Mouse (Mus musculus) intestine, embryonic 14.5 days (tissue): ENCODE measurements around the gene Rgl1. TPM values are rescaled to one million over a fixed set of nuclear protein-coding genes. Genes with fewer than 3 reads are reported as not detected.
A peak's percentile ranks its signal among the peaks of the same experiment; 100 is the strongest.

Source experiments
- ATAC-seq: fragments of 200-750 bp; cut with Nextera tagmentation; replicated peaks from 2 replicates; pipeline ENCODE4 v1.8.0; 2017; ENCODE audit warnings: low read depth, moderate number of reproducible peaks, moderate TSS enrichment, moderate library complexity; ENCODE audit not compliant: low FRiP score, low TSS enrichment
- DNase-seq: peaks from one replicate; pipeline ENCODE4 v3.0.0-alpha.2; 2018; ENCODE audit warnings: low spot score
- H3K27ac ChIP-seq: fragments of 300-500 bp; sonication (generic); 2 replicates; pipeline ENCODE4 v1.5.1; 2014; ENCODE audit warnings: low read depth, mild to moderate bottlenecking, control low read depth
- H3K27me3 ChIP-seq: fragments of 300-500 bp; sonication (generic); replicated peaks from 2 replicates; pipeline ENCODE4 v1.6.1; 2014; ENCODE audit warnings: low read length, control low read depth; ENCODE audit not compliant: control insufficient read depth, insufficient read depth
- H3K36me3 ChIP-seq: fragments of 300-500 bp; sonication (generic); 2 replicates; pipeline ENCODE4 v1.6.1; 2014; ENCODE audit warnings: low read length, control low read depth; ENCODE audit not compliant: control insufficient read depth, insufficient read depth
- H3K4me1 ChIP-seq: fragments of 300-500 bp; sonication (generic); replicated peaks from 2 replicates; pipeline ENCODE4 v1.6.1; 2014; ENCODE audit warnings: low read length, control low read depth, mixed read lengths; ENCODE audit not compliant: control insufficient read depth, insufficient read depth
- H3K4me2 ChIP-seq: fragments of 300-500 bp; sonication (generic); 2 replicates; pipeline ENCODE4 v1.6.1; 2014; ENCODE audit warnings: low read length
- H3K4me3 ChIP-seq: fragments of 300-500 bp; sonication (generic); 2 replicates; pipeline ENCODE4 v1.5.1; 2014; ENCODE audit warnings: low read depth, low read length, control low read depth, mixed read lengths
- H3K9ac ChIP-seq: fragments of 300-500 bp; sonication (generic); 2 replicates; pipeline ENCODE4 v1.6.1; 2014; ENCODE audit warnings: mild to moderate bottlenecking, low read length
- H3K9me3 ChIP-seq: fragments of 300-500 bp; sonication (generic); 2 replicates; pipeline ENCODE4 v1.6.1; 2016; ENCODE audit warnings: low read length, control low read depth; ENCODE audit not compliant: control insufficient read depth
- WGBS: fragments of 180-500 bp; shearing (Covaris S2); extraction: QIAGEN DNeasy Blood & Tissue Kit; methylation state at CpG from one replicate; pipeline ENCODE4 v1.1.7; 2014; 5-methylcytosine and 5-hydroxymethylcytosine counted together
- polyA plus RNA-seq: library from polyadenylated mRNA; unstranded; fragments of >200 nt; fragmentation: Nextera tagmentation; extraction: Ambion mirVana; gene quantifications from 2 replicates; pipeline ENCODE4 v1.2.1, GENCODE M21; 2014

Rgl1 gene
- polyA plus RNA-seq, 1 experiment from 2014 or later: 50.9 TPM

DNA sequence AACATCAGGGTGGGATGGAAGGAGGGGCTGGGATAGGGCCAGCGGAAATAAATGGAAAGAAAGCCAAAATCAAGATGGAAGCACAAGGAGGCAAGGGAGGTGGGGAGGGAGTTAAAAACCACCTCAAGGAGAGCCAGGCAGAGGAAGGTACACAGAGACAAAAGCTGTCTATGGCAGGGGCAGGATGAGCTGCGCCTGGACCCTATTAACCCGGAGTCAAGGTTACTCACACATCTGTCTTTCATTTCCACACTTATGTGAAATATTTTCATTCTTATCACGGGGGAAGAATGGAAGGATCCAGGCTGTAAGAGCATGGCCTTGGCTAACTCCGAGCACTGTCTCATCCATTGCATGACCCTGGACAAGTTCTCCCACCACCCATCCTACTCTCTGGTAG is 202.9 kb downstream of the Rgl1 start:
- Histone ChIP-seq H3K4me1 (no peaks in the 10 kb centered on the region; the same call in 1 of the 2 replicates), H3K4me3 (no peak overlapping the region), H3K36me3 (no peaks in the 10 kb centered on the region), H3K4me2 (no peak overlapping the region), H3K9me3 (no peaks in the 10 kb centered on the region), H3K27ac (no peak overlapping the region), H3K9ac (no peak overlapping the region), H3K27me3 (no peaks in the 10 kb centered on the region)
- ATAC-seq (no peak), DNase-seq (no peak)
- WGBS: 77% methylated on average over 5 of the region's 5 CpGs

GRCm38 (mm10) chr1:152562877-152563276 is 203.3 kb downstream of the Rgl1 start:
- ATAC-seq (no peak), DNase-seq (no peak)
- no peaks in the 10 kb centered on the region; the same call in 1 of the 2 replicates for H3K4me1 ChIP-seq
- no peak overlapping the region for H3K4me2 ChIP-seq
- no peaks in the 10 kb centered on the region for H3K36me3 ChIP-seq
- H3K27ac ChIP-seq: no peak overlapping the region
- H3K4me3 ChIP-seq: no peak overlapping the region
- no peaks in the 10 kb centered on the region for H3K9me3 ChIP-seq
- H3K9ac ChIP-seq: no peak overlapping the region
- no peaks in the 10 kb centered on the region for H3K27me3 ChIP-seq
- WGBS: 85% methylated on average over 6 of the region's 6 CpGs

DNA sequence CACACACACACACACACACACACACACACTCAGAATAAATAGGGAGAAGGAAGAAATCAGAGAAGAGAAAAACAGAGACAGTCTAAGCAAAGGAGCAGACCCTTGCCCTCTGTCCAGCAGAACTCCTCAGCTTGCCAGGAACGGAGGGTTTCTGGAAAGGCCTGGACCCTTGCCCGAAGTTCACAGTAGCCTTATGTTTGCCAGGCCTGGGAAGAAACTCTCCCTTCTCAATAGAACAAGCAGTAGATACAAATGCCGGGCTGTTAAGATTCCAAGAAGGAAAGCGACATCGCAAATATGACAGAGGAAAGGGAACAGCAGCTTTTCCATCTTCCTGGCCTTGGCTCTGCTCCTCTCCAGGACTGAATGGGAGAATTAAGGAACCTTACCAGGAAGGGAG is 205.7 kb downstream of the Rgl1 start:
- 0 out of 2 replicates have a peak, but pooled peaks cover 4% of the 10 kb centered on the region for H3K36me3 ChIP-seq
- no peak overlapping the region for H3K4me2 ChIP-seq
- H3K27ac ChIP-seq: no peak overlapping the region; the same call in 1 of the 2 replicates
- H3K4me1 ChIP-seq: peaks cover 19% of the 10 kb centered on the region
- H3K27me3 ChIP-seq: no peaks in the 10 kb centered on the region
- H3K9me3 ChIP-seq: no peaks in the 10 kb centered on the region
- DNase-seq (no peak), ATAC-seq (no peak)
- no peak overlapping the region for H3K9ac ChIP-seq
- no peak overlapping the region for H3K4me3 ChIP-seq
- 55% methylated on average over 5 of the region's 5 CpGs for WGBS

DNA sequence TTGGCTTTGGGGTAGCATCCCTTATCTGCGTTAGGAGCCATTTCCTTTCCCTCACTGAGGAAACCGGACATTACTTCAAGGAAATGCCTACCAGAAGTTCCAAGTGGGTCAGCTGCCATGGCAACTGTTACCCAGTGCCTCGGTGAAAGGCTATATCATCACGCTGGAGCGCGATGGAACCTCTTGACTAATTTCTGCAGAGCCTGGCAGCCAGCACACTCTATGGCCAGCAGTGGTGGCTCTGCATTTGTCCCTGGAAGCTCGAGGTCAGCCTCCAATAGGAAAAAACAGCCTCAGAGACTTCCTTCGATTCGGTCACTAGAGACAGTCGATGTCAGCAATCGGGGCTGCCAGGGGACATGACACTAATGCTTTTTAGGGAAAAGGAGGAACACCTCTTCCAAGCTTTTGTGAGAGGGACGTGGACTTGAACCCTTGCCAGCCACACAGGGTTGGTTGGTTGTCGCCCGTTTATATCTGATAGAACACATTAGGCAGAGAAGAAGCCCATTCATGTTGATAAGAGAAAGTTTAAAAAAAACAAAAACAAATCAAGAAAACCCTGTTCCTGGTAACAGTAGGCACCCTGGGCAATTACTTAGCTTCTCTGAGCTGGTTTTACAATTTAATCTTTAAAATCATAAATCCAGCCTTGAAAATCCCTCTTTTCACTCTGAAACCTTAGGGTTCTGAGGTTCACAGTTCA is 209.4 kb downstream of the Rgl1 start:
- peaks cover 21% of the 10 kb centered on the region for H3K4me1 ChIP-seq

DNA sequence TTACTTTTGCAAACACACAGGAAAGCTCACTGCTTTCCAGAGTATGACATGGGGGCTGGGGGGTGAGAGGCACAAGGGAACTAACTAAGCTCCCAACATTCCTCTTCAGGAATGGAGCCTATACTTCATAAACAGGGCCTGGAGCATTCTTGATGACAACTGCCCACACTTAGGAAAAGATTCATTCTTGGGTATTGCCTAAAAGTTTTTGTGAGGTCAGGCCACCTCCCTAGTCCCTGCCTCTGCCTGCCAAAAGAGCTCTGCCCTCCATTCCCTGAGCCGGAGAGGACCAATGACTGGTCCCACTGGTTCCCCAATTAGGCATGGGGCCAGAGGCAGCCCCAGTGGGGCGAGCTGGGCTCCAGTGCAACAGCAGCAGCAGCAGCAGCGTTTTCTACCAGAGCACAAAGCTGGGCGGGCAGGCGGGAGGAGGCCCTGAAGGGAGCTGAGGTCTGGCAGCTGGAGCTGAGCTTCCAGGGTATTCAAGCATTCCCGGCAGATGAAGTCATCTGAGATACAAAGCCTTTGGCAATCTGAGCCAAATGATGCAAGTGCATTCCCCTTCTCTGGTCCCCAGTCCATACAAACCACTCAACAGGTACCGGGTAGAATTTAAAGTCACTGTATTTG is 210.1 kb downstream of the Rgl1 start:
- DNase-seq: peak; percentile 75
- H3K9me3 ChIP-seq: no peaks in the 10 kb centered on the region
- H3K9ac ChIP-seq: 0 out of 2 replicates have a peak overlapping the region, but pooled peaks have one; percentile 1
- peaks cover 33% of the 10 kb centered on the region for H3K36me3 ChIP-seq
- H3K27ac ChIP-seq: peak overlapping the region; percentile 82
- ATAC-seq: peak; percentile 83
- H3K27me3 ChIP-seq: no peaks in the 10 kb centered on the region
- H3K4me2 ChIP-seq: 0 out of 2 replicates have a peak overlapping the region, but pooled peaks have one; percentile 7
- WGBS: 8% methylated on average over 7 of the region's 7 CpGs
- H3K4me1 ChIP-seq: peaks cover 27% of the 10 kb centered on the region
- H3K4me3 ChIP-seq: no peak overlapping the region

More for the DNA sequence above, 209.4 kb downstream of the Rgl1 start:
- Histone ChIP-seq H3K9me3 (no peaks in the 10 kb centered on the region), H3K27ac (peak overlapping the region; percentile 82), H3K4me2 (0 out of 2 replicates have a peak overlapping the region, but pooled peaks have one; percentile 7), H3K4me3 (no peak overlapping the region), H3K27me3 (no peaks in the 10 kb centered on the region), H3K36me3 (peaks cover 29% of the 10 kb centered on the region), H3K9ac (no peak overlapping the region)
- ATAC-seq: no peak
- WGBS: 55% methylated on average over 14 of the region's 14 CpGs
- no peak for DNase-seq

DNA sequence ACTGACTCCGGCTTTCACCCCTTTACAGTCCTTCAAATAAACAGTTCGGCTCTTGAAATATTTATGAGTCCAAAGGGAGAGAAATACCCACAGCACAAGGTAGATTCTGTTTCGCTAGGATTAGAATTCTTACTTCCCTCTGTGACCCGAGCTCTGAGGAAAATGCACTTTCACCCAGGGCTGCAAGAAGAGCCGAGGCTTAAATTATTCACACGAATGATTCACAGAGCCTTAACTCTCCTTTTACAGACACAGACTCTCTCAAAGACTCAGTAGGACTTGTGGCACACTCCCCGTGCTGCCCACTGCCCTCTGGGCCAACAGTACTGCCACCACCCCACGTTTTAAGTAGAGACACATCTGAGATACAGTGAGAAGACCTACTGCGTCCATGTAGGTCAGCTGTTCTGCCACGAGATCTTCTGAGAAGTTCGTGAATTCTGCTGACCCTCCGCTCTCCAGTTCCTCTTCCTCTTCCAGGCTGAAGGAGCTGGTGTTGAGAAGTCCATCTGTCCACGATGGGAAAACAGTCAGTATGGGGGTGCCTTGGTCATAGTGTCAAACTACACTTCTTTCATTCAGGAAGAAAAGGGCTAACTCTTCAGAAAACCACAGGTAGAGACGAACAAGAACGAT is 212.1 kb downstream of the Rgl1 start:
- Histone ChIP-seq H3K4me1 (peaks cover 40% of the 10 kb centered on the region), H3K27me3 (no peaks in the 10 kb centered on the region), H3K9me3 (no peaks in the 10 kb centered on the region), H3K36me3 (peaks cover 36% of the 10 kb centered on the region), H3K4me2 (no peak overlapping the region), H3K9ac (no peak overlapping the region), H3K4me3 (no peak overlapping the region), H3K27ac (no peak overlapping the region; the same call in 1 of the 2 replicates)
- ATAC-seq: no peak
- no peak for DNase-seq
- WGBS: 63% methylated on average over 15 of the region's 15 CpGs

- WGBS: 50% methylated on average over 3 of the region's 3 CpGs
- Histone ChIP-seq H3K36me3 (peaks cover 51% of the 10 kb centered on the region), H3K27ac (peak overlapping the region; percentile 83), H3K4me3 (no peak overlapping the region), H3K27me3 (no peaks in the 10 kb centered on the region), H3K9ac (no peak overlapping the region), H3K4me1 (peaks cover 32% of the 10 kb centered on the region), H3K9me3 (no peaks in the 10 kb centered on the region), H3K4me2 (no peak overlapping the region)
- no peak for DNase-seq
- no peak; the same call in 1 of the 2 replicates for ATAC-seq
These were observed 215.2 kb downstream of the Rgl1 start for GRCm38 (mm10) chr1:152550973-152551372.

- peaks cover 27% of the 10 kb centered on the region for H3K4me1 ChIP-seq
- peak; percentile 75 for ATAC-seq
- H3K4me2 ChIP-seq: no peak overlapping the region
- WGBS: 39% methylated on average over 2 of the region's 2 CpGs
- no peak overlapping the region for H3K4me3 ChIP-seq
- peak overlapping the region; percentile 83 for H3K27ac ChIP-seq
- H3K9me3 ChIP-seq: no peaks in the 10 kb centered on the region
- H3K36me3 ChIP-seq: peaks cover 54% of the 10 kb centered on the region
- H3K9ac ChIP-seq: no peak overlapping the region
- no peaks in the 10 kb centered on the region for H3K27me3 ChIP-seq
- no peak for DNase-seq
These were observed 215.6 kb downstream of the Rgl1 start for GRCm38 (mm10) chr1:152550544-152550943.
